Mouse (Mus musculus): ENCODE results near the gene Kcnd3. TPM values are rescaled to one million over a fixed set of nuclear protein-coding genes. Genes with fewer than 3 reads are reported as not detected.
A peak's percentile ranks its signal among the peaks of the same experiment; 100 is the strongest.

The Kcnd3 gene
- polyA plus RNA-seq, 1 experiment from 2014 or later, result 15.9 TPM

DNA sequence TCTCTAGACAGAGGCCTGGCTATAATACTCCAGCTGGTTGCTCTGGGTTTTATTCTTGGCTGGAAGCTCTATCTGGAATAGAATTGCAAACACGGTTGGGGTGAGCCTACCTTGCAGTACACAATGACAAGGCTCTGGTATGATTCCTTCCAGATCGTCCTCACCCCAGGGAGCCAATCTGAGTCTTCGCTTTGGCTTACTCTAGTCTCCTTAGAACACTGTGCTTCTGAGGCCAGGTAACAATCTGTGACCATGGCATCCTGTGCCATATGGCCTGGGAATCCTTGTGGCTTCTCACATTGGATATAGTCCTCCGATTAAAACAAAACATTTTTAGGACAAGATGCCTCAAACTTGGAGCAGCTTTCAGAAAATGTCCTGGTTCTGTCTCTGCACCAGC, 40.4 kb upstream of the Kcnd3 start:
- ATAC-seq (ENCODE audit: low FRiP score, low TSS enrichment) (no peak), DNase-seq (no peak)
- Histone ChIP-seq H3K4me3 (replicated peaks; ENCODE audit: low read depth, low read length) (no peak overlapping the region), H3K4me2 (ENCODE audit: low read length) (no peak overlapping the region), H3K9ac (replicated peaks; ENCODE audit: low read length) (no peak overlapping the region), H3K27me3 (ENCODE audit: control insufficient read depth, insufficient read depth, low read length) (no peaks in the 10 kb centered on the region), H3K9me3 (ENCODE audit: control insufficient read depth, low read length) (no peaks in the 10 kb centered on the region), H3K4me1 (ENCODE audit: control insufficient read depth, insufficient read depth, low read length) (peaks cover 8% of the 10 kb centered on the region; the same call in 1 of the 2 replicates), H3K36me3 (ENCODE audit: control insufficient read depth, insufficient read depth, low read length) (no peaks in the 10 kb centered on the region), H3K27ac (replicated peaks; ENCODE audit: low read depth, low read length) (no peak overlapping the region)
- 84% methylated on average over 4 of the region's 4 CpGs for WGBS

DNA sequence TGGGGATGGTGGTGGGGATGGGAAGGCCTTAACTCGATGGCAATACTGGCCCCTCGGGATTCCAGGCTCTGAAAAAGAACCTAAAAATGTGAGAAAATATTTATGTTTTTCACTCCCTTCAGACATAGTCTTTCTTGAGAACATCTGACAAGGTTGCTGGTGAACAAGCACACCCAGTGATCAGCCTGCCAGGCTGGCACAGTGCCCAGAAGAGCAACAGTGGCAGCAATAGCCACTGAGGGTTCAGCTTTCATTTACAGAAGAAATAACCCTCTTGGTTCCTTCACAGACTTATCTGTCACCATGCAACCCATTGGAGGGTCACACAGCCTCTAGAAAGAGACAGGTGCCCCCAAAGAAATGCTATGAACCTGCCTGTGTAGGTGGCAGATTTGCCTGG, 39.9 kb upstream of the Kcnd3 start:
- WGBS, result 92% methylated on average over 2 of the region's 2 CpGs
- no peak overlapping the region for H3K4me3 ChIP-seq (replicated peaks; ENCODE audit: low read depth, low read length)
- no peak overlapping the region for H3K27ac ChIP-seq (replicated peaks; ENCODE audit: low read depth, low read length)
- no peaks in the 10 kb centered on the region for H3K9me3 ChIP-seq (ENCODE audit: control insufficient read depth, low read length)
- DNase-seq (no peak), ATAC-seq (ENCODE audit: low FRiP score, low TSS enrichment) (no peak)
- peaks cover 8% of the 10 kb centered on the region; the same call in 1 of the 2 replicates for H3K4me1 ChIP-seq (ENCODE audit: control insufficient read depth, insufficient read depth, low read length)
- H3K4me2 ChIP-seq (ENCODE audit: low read length), result no peak overlapping the region
- H3K36me3 ChIP-seq (ENCODE audit: control insufficient read depth, insufficient read depth, low read length), result no peaks in the 10 kb centered on the region
- no peak overlapping the region for H3K9ac ChIP-seq (replicated peaks; ENCODE audit: low read length)
- H3K27me3 ChIP-seq (ENCODE audit: control insufficient read depth, insufficient read depth, low read length), result no peaks in the 10 kb centered on the region

DNA sequence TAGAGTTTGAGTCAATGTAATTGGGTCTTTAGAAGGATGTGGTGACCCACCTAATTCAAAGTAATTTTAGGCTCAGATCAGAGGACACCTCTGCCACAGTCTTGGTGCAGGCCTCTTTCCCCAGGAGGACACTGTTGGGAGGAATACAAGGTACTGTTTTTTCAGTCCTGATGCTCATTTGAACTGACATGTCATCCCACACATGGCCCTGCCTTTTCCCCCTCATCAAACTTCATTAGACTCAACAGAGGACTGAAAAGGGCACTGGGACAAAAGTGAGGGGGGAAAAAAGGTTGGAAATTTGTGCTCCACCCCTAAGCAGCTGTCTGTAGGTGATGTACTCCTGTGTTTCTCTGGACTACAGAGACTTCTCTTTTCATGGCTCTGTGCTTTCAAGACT, 39.4 kb upstream of the Kcnd3 start:
- Histone ChIP-seq H3K4me2 (ENCODE audit: low read length) (no peak overlapping the region), H3K4me1 (ENCODE audit: control insufficient read depth, insufficient read depth, low read length) (peaks cover 7% of the 10 kb centered on the region; the same call in 1 of the 2 replicates), H3K9me3 (ENCODE audit: control insufficient read depth, low read length) (no peaks in the 10 kb centered on the region), H3K36me3 (ENCODE audit: control insufficient read depth, insufficient read depth, low read length) (no peaks in the 10 kb centered on the region), H3K4me3 (replicated peaks; ENCODE audit: low read depth, low read length) (no peak overlapping the region), H3K27ac (replicated peaks; ENCODE audit: low read depth, low read length) (no peak overlapping the region), H3K27me3 (ENCODE audit: control insufficient read depth, insufficient read depth, low read length) (no peaks in the 10 kb centered on the region), H3K9ac (replicated peaks; ENCODE audit: low read length) (no peak overlapping the region)
- no peak for DNase-seq
- ATAC-seq (ENCODE audit: low FRiP score, low TSS enrichment), result no peak

DNA sequence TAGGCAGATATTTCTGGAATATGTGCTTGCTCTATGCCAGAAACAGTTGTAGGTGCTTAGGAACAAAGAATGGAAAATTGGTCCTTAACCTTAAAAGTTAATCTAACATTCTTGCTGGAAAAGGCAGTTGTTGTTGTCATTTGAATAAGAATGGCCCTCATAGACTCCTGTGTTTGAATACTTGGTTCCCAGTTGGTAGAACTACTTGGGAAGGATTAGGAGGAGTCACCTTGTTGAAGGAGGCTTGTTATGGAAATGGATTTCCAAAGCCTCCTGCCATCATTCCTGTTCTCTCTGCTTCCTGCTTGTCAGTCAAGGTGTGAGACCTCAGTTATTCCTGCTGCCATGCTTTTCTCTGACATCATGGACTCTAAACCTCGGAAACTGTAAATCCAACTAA, 33.7 kb upstream of the Kcnd3 start:
- Histone ChIP-seq H3K36me3 (ENCODE audit: control insufficient read depth, insufficient read depth, low read length) (no peaks in the 10 kb centered on the region), H3K4me3 (replicated peaks; ENCODE audit: low read depth, low read length) (no peak overlapping the region), H3K4me1 (ENCODE audit: control insufficient read depth, insufficient read depth, low read length) (no peaks in the 10 kb centered on the region), H3K9me3 (ENCODE audit: control insufficient read depth, low read length) (no peaks in the 10 kb centered on the region), H3K27ac (replicated peaks; ENCODE audit: low read depth, low read length) (no peak overlapping the region), H3K4me2 (ENCODE audit: low read length) (no peak overlapping the region), H3K27me3 (ENCODE audit: control insufficient read depth, insufficient read depth, low read length) (no peaks in the 10 kb centered on the region), H3K9ac (replicated peaks; ENCODE audit: low read length) (no peak overlapping the region)
- WGBS, result 90% methylated on average over 1 of the region's 1 CpGs
- ATAC-seq (ENCODE audit: low FRiP score, low TSS enrichment), result no peak
- no peak for DNase-seq

DNA sequence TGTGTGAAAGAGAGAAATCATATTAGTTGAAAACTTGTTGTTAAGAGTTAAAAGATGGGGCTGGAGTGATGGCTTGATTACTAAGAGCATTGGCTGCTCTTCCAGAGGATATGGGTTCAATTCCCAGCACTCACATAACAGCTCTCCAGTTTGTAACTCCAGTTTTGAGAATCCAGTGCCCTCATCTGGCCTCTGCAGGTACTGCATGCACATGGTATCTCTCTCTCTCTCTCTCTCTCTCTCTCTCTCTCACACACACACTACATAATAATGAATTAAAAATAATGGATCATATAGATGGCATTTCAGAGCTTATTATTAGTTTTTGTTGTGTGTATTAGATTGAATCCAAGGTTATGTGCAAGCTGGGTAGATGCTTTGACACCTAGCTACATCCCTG, 29.7 kb upstream of the Kcnd3 start:
- H3K27ac ChIP-seq (replicated peaks; ENCODE audit: low read depth, low read length), result no peak overlapping the region
- H3K9me3 ChIP-seq (ENCODE audit: control insufficient read depth, low read length), result no peaks in the 10 kb centered on the region

DNA sequence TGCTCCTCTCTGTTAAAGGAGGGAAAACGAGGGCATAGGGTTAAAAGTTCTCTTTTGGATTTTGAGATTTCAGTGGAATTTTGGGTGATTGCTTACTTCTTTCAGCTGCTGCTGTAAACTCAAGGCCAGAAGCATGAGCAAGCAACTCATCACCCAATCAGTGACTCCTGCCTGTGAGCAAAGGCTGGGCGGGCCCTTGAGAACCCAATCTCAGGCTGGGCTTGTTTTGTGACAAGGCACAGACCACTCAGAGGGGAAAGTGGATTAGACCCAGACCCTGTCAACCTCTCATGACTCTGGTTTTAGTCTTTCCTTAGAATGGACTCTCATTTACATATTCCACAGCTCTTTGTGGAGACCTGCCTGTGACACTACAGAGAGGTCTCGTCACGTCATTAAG, 28.7 kb upstream of the Kcnd3 start:
- ATAC-seq (ENCODE audit: low FRiP score, low TSS enrichment) (no peak), DNase-seq (no peak)
- Histone ChIP-seq H3K4me3 (replicated peaks; ENCODE audit: low read depth, low read length) (no peak overlapping the region), H3K27me3 (ENCODE audit: control insufficient read depth, insufficient read depth, low read length) (no peaks in the 10 kb centered on the region), H3K9ac (replicated peaks; ENCODE audit: low read length) (no peak overlapping the region), H3K9me3 (ENCODE audit: control insufficient read depth, low read length) (no peaks in the 10 kb centered on the region), H3K27ac (replicated peaks; ENCODE audit: low read depth, low read length) (no peak overlapping the region), H3K4me1 (ENCODE audit: control insufficient read depth, insufficient read depth, low read length) (no peaks in the 10 kb centered on the region), H3K36me3 (ENCODE audit: control insufficient read depth, insufficient read depth, low read length) (no peaks in the 10 kb centered on the region), H3K4me2 (ENCODE audit: low read length) (no peak overlapping the region)
- 76% methylated on average over 4 of the region's 4 CpGs for WGBS

More for the DNA sequence above, 29.7 kb upstream of the Kcnd3 start:
- DNase-seq (no peak), ATAC-seq (ENCODE audit: low FRiP score, low TSS enrichment) (no peak)
- no peak overlapping the region for H3K4me3 ChIP-seq (replicated peaks; ENCODE audit: low read depth, low read length)
- H3K27me3 ChIP-seq (ENCODE audit: control insufficient read depth, insufficient read depth, low read length), result no peaks in the 10 kb centered on the region
- no peak overlapping the region for H3K9ac ChIP-seq (replicated peaks; ENCODE audit: low read length)
- H3K4me2 ChIP-seq (ENCODE audit: low read length), result no peak overlapping the region
- no peaks in the 10 kb centered on the region for H3K36me3 ChIP-seq (ENCODE audit: control insufficient read depth, insufficient read depth, low read length)
- no peaks in the 10 kb centered on the region for H3K4me1 ChIP-seq (ENCODE audit: control insufficient read depth, insufficient read depth, low read length)

DNA sequence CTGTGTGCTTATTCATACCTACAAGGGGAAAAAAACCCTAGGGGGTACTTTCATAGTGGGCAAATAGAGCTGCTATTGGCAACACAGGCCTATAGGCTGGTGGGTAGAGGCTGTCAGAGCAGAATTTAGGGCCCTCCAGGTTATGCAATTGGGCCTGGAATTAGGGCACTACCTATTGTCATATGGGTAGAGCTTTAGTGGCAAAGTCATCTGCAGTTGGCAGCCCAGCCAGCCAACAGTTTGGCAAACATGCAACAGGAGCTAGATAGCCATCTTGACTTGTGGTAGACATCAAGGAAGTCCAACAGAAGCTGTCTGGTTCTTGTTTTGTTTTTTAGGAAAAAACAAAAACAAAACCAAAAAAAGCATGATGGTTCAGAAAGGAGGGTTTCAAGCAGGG, 23.5 kb upstream of the Kcnd3 start:
- no peak for DNase-seq
- no peak for ATAC-seq (ENCODE audit: low FRiP score, low TSS enrichment)
- Histone ChIP-seq H3K27ac (replicated peaks; ENCODE audit: low read depth, low read length) (no peak overlapping the region), H3K9ac (replicated peaks; ENCODE audit: low read length) (no peak overlapping the region), H3K4me2 (ENCODE audit: low read length) (no peak overlapping the region), H3K36me3 (ENCODE audit: control insufficient read depth, insufficient read depth, low read length) (no peaks in the 10 kb centered on the region), H3K27me3 (ENCODE audit: control insufficient read depth, insufficient read depth, low read length) (no peaks in the 10 kb centered on the region), H3K9me3 (ENCODE audit: control insufficient read depth, low read length) (no peaks in the 10 kb centered on the region), H3K4me3 (replicated peaks; ENCODE audit: low read depth, low read length) (no peak overlapping the region), H3K4me1 (ENCODE audit: control insufficient read depth, insufficient read depth, low read length) (no peaks in the 10 kb centered on the region)

DNA sequence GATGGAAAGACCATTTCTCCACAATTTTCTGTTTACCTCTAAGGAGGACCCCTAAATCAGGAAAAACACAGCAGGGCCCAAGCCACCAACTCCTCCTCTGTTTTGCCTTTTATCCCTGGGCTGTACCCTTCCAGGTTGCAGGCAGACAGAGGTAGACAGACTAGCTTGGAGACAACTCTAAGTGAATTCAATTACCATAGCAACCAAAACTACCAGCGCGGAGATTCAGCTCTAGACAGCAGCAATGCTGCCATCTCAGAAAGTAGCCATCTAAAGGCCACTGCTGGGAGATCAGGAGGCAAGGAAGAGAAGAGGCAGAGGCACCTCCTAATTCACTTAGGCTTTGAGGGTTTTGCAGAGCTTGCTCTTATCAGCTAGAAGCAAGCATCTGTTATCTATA, 15.7 kb upstream of the Kcnd3 start:
- 9% methylated on average over 2 of the region's 2 CpGs for WGBS
- Histone ChIP-seq H3K9me3 (ENCODE audit: control insufficient read depth, low read length) (no peaks in the 10 kb centered on the region), H3K9ac (replicated peaks; ENCODE audit: low read length) (no peak overlapping the region), H3K27ac (replicated peaks; ENCODE audit: low read depth, low read length) (0 out of 2 replicates have a peak overlapping the region, but pooled peaks have one; percentile 50), H3K4me2 (ENCODE audit: low read length) (no peak overlapping the region), H3K27me3 (ENCODE audit: control insufficient read depth, insufficient read depth, low read length) (no peaks in the 10 kb centered on the region), H3K4me3 (replicated peaks; ENCODE audit: low read depth, low read length) (no peak overlapping the region), H3K36me3 (ENCODE audit: control insufficient read depth, insufficient read depth, low read length) (no peaks in the 10 kb centered on the region), H3K4me1 (ENCODE audit: control insufficient read depth, insufficient read depth, low read length) (0 out of 2 replicates have a peak, but pooled peaks cover 7% of the 10 kb centered on the region)
- ATAC-seq (ENCODE audit: low FRiP score, low TSS enrichment), result no peak
- DNase-seq, result peak; percentile 69

DNA sequence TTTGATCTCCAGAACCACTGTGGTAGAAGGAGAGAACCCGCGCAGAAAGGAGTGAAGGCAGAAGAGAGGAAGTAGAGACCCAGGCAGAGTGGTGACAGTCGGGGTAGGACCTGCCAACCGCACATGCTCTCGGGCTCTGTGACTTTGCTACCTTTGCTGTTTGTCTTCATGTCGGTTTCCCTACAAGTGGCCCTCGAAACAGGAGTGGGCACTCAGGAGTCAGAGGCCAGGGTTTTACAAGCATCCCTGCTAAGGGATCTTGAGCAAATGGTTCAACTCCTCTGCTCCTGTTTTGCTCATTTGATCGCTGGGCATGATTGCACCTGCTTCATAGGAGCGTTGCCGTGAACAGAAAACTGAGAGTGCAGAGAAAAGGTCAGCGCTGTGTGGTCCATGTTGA, 15.2 kb upstream of the Kcnd3 start:
- H3K4me2 ChIP-seq (ENCODE audit: low read length), result no peak overlapping the region
- no peaks in the 10 kb centered on the region for H3K27me3 ChIP-seq (ENCODE audit: control insufficient read depth, insufficient read depth, low read length)
- H3K36me3 ChIP-seq (ENCODE audit: control insufficient read depth, insufficient read depth, low read length), result no peaks in the 10 kb centered on the region
- WGBS, result 89% methylated on average over 11 of the region's 11 CpGs
- H3K4me1 ChIP-seq (ENCODE audit: control insufficient read depth, insufficient read depth, low read length), result 0 out of 2 replicates have a peak, but pooled peaks cover 7% of the 10 kb centered on the region
- H3K4me3 ChIP-seq (replicated peaks; ENCODE audit: low read depth, low read length), result no peak overlapping the region
- no peak for ATAC-seq (ENCODE audit: low FRiP score, low TSS enrichment)
- DNase-seq, result no peak
- no peak overlapping the region for H3K27ac ChIP-seq (replicated peaks; ENCODE audit: low read depth, low read length)
- H3K9ac ChIP-seq (replicated peaks; ENCODE audit: low read length), result no peak overlapping the region
- H3K9me3 ChIP-seq (ENCODE audit: control insufficient read depth, low read length), result no peaks in the 10 kb centered on the region

Data from midbrain, embryonic 14.5 days (tissue).